Mouse (Mus musculus) stomach, postnatal 0 days (tissue): ENCODE results near the gene Zfp954.

Source experiments
- CTCF ChIP-seq: IDR thresholded peaks from 2 replicates; pipeline ENCODE4 v1.5.1; 2016; ENCODE audit warnings: antibody characterized with exemption, low read depth, mild to moderate bottlenecking, moderate library complexity
- EP300 ChIP-seq: optimal IDR thresholded peaks from 2 replicates; pipeline ENCODE3; 2016; ENCODE audit warnings: antibody characterized with exemption

DNA sequence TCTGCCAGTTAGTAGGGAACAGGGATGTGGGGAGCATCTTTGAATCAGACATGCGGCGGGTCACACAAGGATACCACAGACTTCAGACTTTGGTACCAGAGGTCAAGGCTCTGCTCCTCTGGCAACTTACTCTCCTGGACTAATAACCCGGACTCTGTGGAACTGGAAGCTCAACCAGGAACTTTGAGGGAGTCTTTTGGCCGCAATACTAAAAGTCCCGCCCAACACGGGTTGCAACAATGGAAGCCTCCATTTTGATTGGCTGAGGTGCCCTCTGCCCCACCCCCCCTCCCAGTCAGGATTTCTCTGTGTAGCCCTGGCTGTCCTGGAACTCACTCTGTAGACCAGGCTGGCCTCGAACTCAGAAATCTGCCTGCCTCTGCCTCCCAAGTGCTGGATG lies 12.8 kb downstream of the Zfp954 start:
- no peak for TF ChIP-seq CTCF
- no peak for TF ChIP-seq EP300
